ENCODE assay signal across 18 mouse cellular contexts in the genomic region with DNA sequence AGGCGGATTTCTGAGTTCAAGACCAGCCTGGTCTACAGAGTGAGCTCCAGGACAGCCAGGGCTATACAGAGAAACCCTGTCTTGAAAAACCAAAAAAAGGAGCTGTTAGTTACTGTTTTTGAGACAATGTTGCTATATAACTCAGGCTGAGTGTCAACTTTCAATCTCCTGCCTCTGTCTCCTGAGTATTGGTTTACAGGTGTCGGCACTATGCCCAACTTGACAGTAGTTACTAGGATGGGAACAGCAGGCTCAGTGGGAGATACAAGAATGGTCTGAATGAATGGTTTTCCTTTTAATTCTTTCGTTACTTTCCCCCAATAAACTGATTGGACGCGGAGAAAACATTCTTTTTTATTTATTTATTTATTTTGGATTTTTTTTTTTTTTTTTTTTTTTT. TPM values are rescaled to one million over a fixed set of nuclear protein-coding genes. Genes with fewer than 3 reads are reported as not detected.
A peak's percentile ranks its signal among the peaks of the same experiment; 100 is the strongest.
DNase-seq lines count a peak whose midpoint lies in the region; ATAC-seq and TF ChIP-seq lines count a peak whose summit lies in the region.
"Had no signal": no experiment of that assay in that cellular context is flagged by ENCODE, and none has a peak within 500 bp of the region (broad histone marks: within the 10 kb centered on the region; RNA-seq: fewer than 3 reads in every experiment).

No protein-coding gene starts in this region.

- peaks cover 32% of the 10 kb centered on the region for H3K36me3 ChIP-seq in forebrain, embryonic 13.5 days (ENCODE audit: poor library complexity, severe bottlenecking)
- peaks cover 38% of the 10 kb centered on the region for H3K36me3 ChIP-seq in forebrain, embryonic 10.5 days (replicated peaks)
- H3K36me3 ChIP-seq in lung, embryonic 14.5 days (ENCODE audit: insufficient read depth), result peaks cover 31% of the 10 kb centered on the region
- peaks cover 11% of the 10 kb centered on the region for H3K36me3 ChIP-seq in hindbrain, embryonic 16.5 days (ENCODE audit: control insufficient read depth, insufficient read depth, low read length)
- H3K36me3 ChIP-seq in midbrain, postnatal 0 days (ENCODE audit: insufficient read depth, low read length), result peaks cover 7% of the 10 kb centered on the region

- ATAC-seq in forebrain, embryonic 13.5 days, result no peak
- ATAC-seq in lung, embryonic 14.5 days (ENCODE audit: insufficient read depth), result no peak
- ATAC-seq in hindbrain, embryonic 16.5 days, result no peak
- ATAC-seq in midbrain, postnatal 0 days (ENCODE audit: low FRiP score), result no peak

- H3K27me3 ChIP-seq in forebrain, embryonic 13.5 days, result no peaks in the 10 kb centered on the region
- no peaks in the 10 kb centered on the region for H3K27me3 ChIP-seq in forebrain, embryonic 10.5 days (ENCODE audit: poor library complexity, severe bottlenecking)
- H3K27me3 ChIP-seq in lung, embryonic 14.5 days (ENCODE audit: insufficient read depth, low read length), result no peaks in the 10 kb centered on the region
- no peaks in the 10 kb centered on the region for H3K27me3 ChIP-seq in hindbrain, embryonic 16.5 days (replicated peaks; ENCODE audit: control insufficient read depth, insufficient read depth, low read length)
- H3K27me3 ChIP-seq in midbrain, postnatal 0 days (ENCODE audit: insufficient read depth, low read length), result no peaks in the 10 kb centered on the region

- TF ChIP-seq CTCF in lung, embryonic 14.5 days (IDR thresholded peaks at IDR 0.05; ENCODE audit: low read depth), result no peak
- TF ChIP-seq CTCF in midbrain, postnatal 0 days (IDR thresholded peaks at IDR 0.05), result no peak

- H3K9me3 ChIP-seq in forebrain, embryonic 13.5 days (replicated peaks), result 0 out of 2 replicates have a peak, but pooled peaks cover under 1% of the 10 kb centered on the region
- H3K9me3 ChIP-seq in forebrain, embryonic 10.5 days, result no peaks in the 10 kb centered on the region
- H3K9me3 ChIP-seq in lung, embryonic 14.5 days (ENCODE audit: low read depth, low read length), result no peaks in the 10 kb centered on the region
- H3K9me3 ChIP-seq in hindbrain, embryonic 16.5 days (ENCODE audit: control insufficient read depth, low read length), result no peaks in the 10 kb centered on the region
- H3K9me3 ChIP-seq in midbrain, postnatal 0 days (ENCODE audit: low read length), result no peaks in the 10 kb centered on the region

- WGBS in forebrain, embryonic 13.5 days, result 93% methylated on average over 5 of the region's 5 CpGs
- WGBS in forebrain, embryonic 10.5 days, result 95% methylated on average over 5 of the region's 5 CpGs
- WGBS in lung, embryonic 14.5 days, result 96% methylated on average over 5 of the region's 5 CpGs
- 97% methylated on average over 5 of the region's 5 CpGs for WGBS in hindbrain, embryonic 16.5 days
- 92% methylated on average over 5 of the region's 5 CpGs for WGBS in midbrain, postnatal 0 days

- peak overlapping the region; percentile 69; the same call in 1 of the 2 replicates for H3K4me2 ChIP-seq in forebrain, embryonic 13.5 days
- H3K4me2 ChIP-seq in lung, embryonic 14.5 days, result peak overlapping the region; percentile 74; the same call in 1 of the 2 replicates
- H3K4me2 ChIP-seq in hindbrain, embryonic 16.5 days (ENCODE audit: low read length), result peak overlapping the region; percentile 79
- peak overlapping the region; percentile 57; the same call in 1 of the 2 replicates for H3K4me2 ChIP-seq in midbrain, postnatal 0 days (ENCODE audit: low read depth, low read length, poor library complexity, severe bottlenecking)

- peaks cover 17% of the 10 kb centered on the region for H3K4me1 ChIP-seq in forebrain, embryonic 13.5 days
- peaks cover 19% of the 10 kb centered on the region for H3K4me1 ChIP-seq in forebrain, embryonic 10.5 days
- H3K4me1 ChIP-seq in lung, embryonic 14.5 days (ENCODE audit: insufficient read depth), result no peaks in the 10 kb centered on the region
- H3K4me1 ChIP-seq in hindbrain, embryonic 16.5 days (ENCODE audit: control insufficient read depth, insufficient read depth, low read depth, low read length), result peaks cover 5% of the 10 kb centered on the region
- peaks cover 6% of the 10 kb centered on the region; the same call in 1 of the 2 replicates for H3K4me1 ChIP-seq in midbrain, postnatal 0 days (ENCODE audit: insufficient read depth, low read length)

- no peak overlapping the region for H3K27ac ChIP-seq in forebrain, embryonic 13.5 days
- H3K27ac ChIP-seq in forebrain, embryonic 10.5 days, result no peak overlapping the region
- no peak overlapping the region for H3K27ac ChIP-seq in lung, embryonic 14.5 days (ENCODE audit: low read depth)
- H3K27ac ChIP-seq in hindbrain, embryonic 16.5 days (ENCODE audit: low read depth, low read length), result no peak overlapping the region
- no peak overlapping the region for H3K27ac ChIP-seq in midbrain, postnatal 0 days (ENCODE audit: low read depth, low read length)

- H3K4me3 ChIP-seq in forebrain, embryonic 13.5 days, result no peak overlapping the region
- H3K4me3 ChIP-seq in forebrain, embryonic 10.5 days, result no peak overlapping the region
- no peak overlapping the region for H3K4me3 ChIP-seq in lung, embryonic 14.5 days (ENCODE audit: low read depth, low read length)
- no peak overlapping the region for H3K4me3 ChIP-seq in hindbrain, embryonic 16.5 days (ENCODE audit: low read length)
- peak overlapping the region; percentile 57; the same call in 1 of the 2 replicates for H3K4me3 ChIP-seq in midbrain, postnatal 0 days (ENCODE audit: low read depth, low read length)

- no peak for DNase-seq in forebrain, embryonic 10.5 days (ENCODE audit: extremely low spot score, low spot score)
- DNase-seq in lung, embryonic 14.5 days, result no peak
- no peak for DNase-seq in lung, postnatal 14 days
- DNase-seq in midbrain, postnatal 0 days (ENCODE audit: low spot score), result no peak
- no peak for DNase-seq in heart, postnatal 4 days
- DNase-seq in natural killer cell, adult 2 months (ENCODE audit: low spot score in 2 of 2), result no peak
- DNase-seq: adrenal gland, postnatal 25 days; cerebellum, postnatal 25 days; heart, adult 11 months; heart, postnatal 10 days; kidney, adult 18-20 months; kidney, postnatal 4 days; thymus, postnatal 25 days had no signal

- no peak overlapping the region for H3K9ac ChIP-seq in forebrain, embryonic 13.5 days
- H3K9ac ChIP-seq in lung, embryonic 14.5 days, result no peak overlapping the region
- H3K9ac ChIP-seq in hindbrain, embryonic 16.5 days (ENCODE audit: low read depth, low read length), result no peak overlapping the region
- no peak overlapping the region for H3K9ac ChIP-seq in midbrain, postnatal 0 days (replicated peaks; ENCODE audit: low read length, poor library complexity, severe bottlenecking)

RNA-seq across cellular contexts. Expression of a gene that starts 1.6 kb away (rescaled TPM):
- 57.6 and 58.4 TPM in 2 replicates for polyA plus RNA-seq in forebrain, embryonic 13.5 days (2015; fragmentation: Nextera tagmentation; extraction: Ambion mirVana)
- polyA plus RNA-seq in forebrain, embryonic 10.5 days (2016; fragmentation: Nextera tagmentation; extraction: Ambion mirVana), result 41.9 and 44.4 TPM in 2 replicates
- 41.5 and 45.6 TPM in 2 replicates for polyA plus RNA-seq in lung, embryonic 14.5 days (2014; fragmentation: Nextera tagmentation; extraction: Ambion mirVana)
- polyA plus RNA-seq in hindbrain, embryonic 16.5 days (2015; fragmentation: Nextera tagmentation; extraction: Ambion mirVana), result 57.1 and 59.4 TPM in 2 replicates
- total RNA-seq in midbrain, postnatal 0 days (2014; rRNA removed), result 156 and 182 TPM in 2 replicates
- 39.6 and 40.1 TPM in 2 replicates for polyA plus RNA-seq in midbrain, postnatal 0 days (2015; fragmentation: Nextera tagmentation; extraction: Ambion mirVana)
- 10 to 100 TPM; 46.9 to 49.4 TPM for total RNA-seq in heart, postnatal 4 days (2021)

RNA-seq across cellular contexts. Expression of a gene that starts 13.6 kb away (rescaled TPM):
- not detected in 2 replicates for polyA plus RNA-seq in forebrain, embryonic 13.5 days (2015; fragmentation: Nextera tagmentation; extraction: Ambion mirVana)
- not detected in 2 replicates for polyA plus RNA-seq in forebrain, embryonic 10.5 days (2016; fragmentation: Nextera tagmentation; extraction: Ambion mirVana)
- polyA plus RNA-seq in lung, embryonic 14.5 days (2014; fragmentation: Nextera tagmentation; extraction: Ambion mirVana), result not detected in 2 replicates
- 0.07 TPM in 1 of 2 replicates, not detected in the other for polyA plus RNA-seq in hindbrain, embryonic 16.5 days (2015; fragmentation: Nextera tagmentation; extraction: Ambion mirVana)
- total RNA-seq in midbrain, postnatal 0 days (2014; rRNA removed), result not detected in 2 replicates
- not detected in 2 replicates for polyA plus RNA-seq in midbrain, postnatal 0 days (2015; fragmentation: Nextera tagmentation; extraction: Ambion mirVana)
- not detected for total RNA-seq in heart, postnatal 4 days (2021)
- total RNA-seq: adrenal gland, postnatal 25 days; gastrocnemius, adult 18-20 months; heart, postnatal 10 days had no signal
- polyA plus RNA-seq: embryonic facial prominence, embryonic 11.5 days; limb, embryonic 11.5 days had no signal

RNA-seq across cellular contexts. Expression of a gene that starts 45.8 kb away (rescaled TPM):
- 3.4 and 5.4 TPM in 2 replicates for polyA plus RNA-seq in forebrain, embryonic 13.5 days (2015; fragmentation: Nextera tagmentation; extraction: Ambion mirVana)
- 2.2 and 2.8 TPM in 2 replicates for polyA plus RNA-seq in forebrain, embryonic 10.5 days (2016; fragmentation: Nextera tagmentation; extraction: Ambion mirVana)
- polyA plus RNA-seq in lung, embryonic 14.5 days (2014; fragmentation: Nextera tagmentation; extraction: Ambion mirVana), result 2.8 and 5.3 TPM in 2 replicates
- polyA plus RNA-seq in hindbrain, embryonic 16.5 days (2015; fragmentation: Nextera tagmentation; extraction: Ambion mirVana), result 8.0 and 9.0 TPM in 2 replicates
- total RNA-seq in midbrain, postnatal 0 days (2014; rRNA removed), result 6.6 and 6.9 TPM in 2 replicates
- 5.1 and 6.0 TPM in 2 replicates for polyA plus RNA-seq in midbrain, postnatal 0 days (2015; fragmentation: Nextera tagmentation; extraction: Ambion mirVana)
- total RNA-seq in heart, postnatal 4 days (2021), result 1 to 10 TPM; 5.2 to 6.1 TPM

RNA-seq across cellular contexts. Expression of a gene that starts 46.0 kb away (rescaled TPM):
- 3.6 and 5.0 TPM in 2 replicates for polyA plus RNA-seq in forebrain, embryonic 13.5 days (2015; fragmentation: Nextera tagmentation; extraction: Ambion mirVana)
- polyA plus RNA-seq in forebrain, embryonic 10.5 days (2016; fragmentation: Nextera tagmentation; extraction: Ambion mirVana), result 6.5 and 6.8 TPM in 2 replicates
- polyA plus RNA-seq in lung, embryonic 14.5 days (2014; fragmentation: Nextera tagmentation; extraction: Ambion mirVana), result 5.4 and 5.9 TPM in 2 replicates
- 5.4 and 6.4 TPM in 2 replicates for polyA plus RNA-seq in hindbrain, embryonic 16.5 days (2015; fragmentation: Nextera tagmentation; extraction: Ambion mirVana)
- total RNA-seq in midbrain, postnatal 0 days (2014; rRNA removed), result 11.5 and 22.1 TPM in 2 replicates
- polyA plus RNA-seq in midbrain, postnatal 0 days (2015; fragmentation: Nextera tagmentation; extraction: Ambion mirVana), result 4.8 and 6.3 TPM in 2 replicates
- total RNA-seq in heart, postnatal 4 days (2021), result 10 to 100 TPM; 17.9 to 22.6 TPM
